Mouse (Mus musculus): ENCODE measurements around the gene Aph1a. TPM values are rescaled to one million over a fixed set of nuclear protein-coding genes. Genes with fewer than 3 reads are reported as not detected.
A peak's percentile ranks its signal among the peaks of the same experiment; 100 is the strongest.

Aph1a gene
- polyA plus RNA-seq, 1 experiment from 2014 or later, result 36.6 TPM

- peaks cover 24% of the 10 kb centered on the region for H3K36me3 ChIP-seq (ENCODE audit: control insufficient read depth, insufficient read depth, low read length)
- under 1% methylated on average over 5 of the region's 5 CpGs for WGBS
- H3K27me3 ChIP-seq (replicated peaks; ENCODE audit: control insufficient read depth, insufficient read depth, low read length), result no peaks in the 10 kb centered on the region
- H3K4me3 ChIP-seq (ENCODE audit: low read depth, low read length), result peak overlapping the region; percentile 86
- no peaks in the 10 kb centered on the region for H3K4me1 ChIP-seq (ENCODE audit: control insufficient read depth, insufficient read depth, low read length)
- no peaks in the 10 kb centered on the region for H3K9me3 ChIP-seq (ENCODE audit: control insufficient read depth, low read length)
- peak overlapping the region; percentile 69 for H3K4me2 ChIP-seq (ENCODE audit: low read depth, low read length)
- peak overlapping the region; percentile 98 for H3K9ac ChIP-seq (ENCODE audit: low read depth, low read length)
- peak overlapping the region; percentile 94 for H3K27ac ChIP-seq (replicated peaks; ENCODE audit: low read depth, low read length)
- DNase-seq (ENCODE audit: low spot score), result no peak
- ATAC-seq (ENCODE audit: low read depth), result no peak
These were observed 36.7 kb downstream of the Aph1a start for GRCm38 (mm10) chr3:95930471-95930789.

GRCm38 (mm10) chr3:95931471-95931870 is 37.7 kb downstream of the Aph1a start:
- DNase-seq (ENCODE audit: low spot score) (no peak), ATAC-seq (ENCODE audit: low read depth) (no peak)
- Histone ChIP-seq H3K36me3 (ENCODE audit: control insufficient read depth, insufficient read depth, low read length) (peaks cover 28% of the 10 kb centered on the region), H3K27me3 (replicated peaks; ENCODE audit: control insufficient read depth, insufficient read depth, low read length) (no peaks in the 10 kb centered on the region), H3K9me3 (ENCODE audit: control insufficient read depth, low read length) (no peaks in the 10 kb centered on the region), H3K27ac (replicated peaks; ENCODE audit: low read depth, low read length) (no peak overlapping the region), H3K4me3 (ENCODE audit: low read depth, low read length) (no peak overlapping the region), H3K9ac (ENCODE audit: low read depth, low read length) (no peak overlapping the region), H3K4me1 (ENCODE audit: control insufficient read depth, insufficient read depth, low read length) (no peaks in the 10 kb centered on the region), H3K4me2 (ENCODE audit: low read depth, low read length) (no peak overlapping the region)
- 100% methylated on average over 1 of the region's 1 CpGs for WGBS

GRCm38 (mm10) chr3:95932157-95932556 is 38.4 kb downstream of the Aph1a start:
- no peaks in the 10 kb centered on the region for H3K27me3 ChIP-seq (replicated peaks; ENCODE audit: control insufficient read depth, insufficient read depth, low read length)
- no peak overlapping the region for H3K4me3 ChIP-seq (ENCODE audit: low read depth, low read length)
- H3K36me3 ChIP-seq (ENCODE audit: control insufficient read depth, insufficient read depth, low read length), result peaks cover 35% of the 10 kb centered on the region
- WGBS, result 48% methylated on average over 1 of the region's 1 CpGs
- H3K4me1 ChIP-seq (ENCODE audit: control insufficient read depth, insufficient read depth, low read length), result no peaks in the 10 kb centered on the region
- H3K9me3 ChIP-seq (ENCODE audit: control insufficient read depth, low read length), result no peaks in the 10 kb centered on the region
- H3K27ac ChIP-seq (replicated peaks; ENCODE audit: low read depth, low read length), result no peak overlapping the region
- H3K4me2 ChIP-seq (ENCODE audit: low read depth, low read length), result no peak overlapping the region
- H3K9ac ChIP-seq (ENCODE audit: low read depth, low read length), result no peak overlapping the region
- no peak for ATAC-seq (ENCODE audit: low read depth)
- no peak for DNase-seq (ENCODE audit: low spot score)

- DNase-seq (ENCODE audit: low spot score) (no peak), ATAC-seq (ENCODE audit: low read depth) (no peak)
- Histone ChIP-seq H3K4me3 (ENCODE audit: low read depth, low read length) (no peak overlapping the region), H3K27ac (replicated peaks; ENCODE audit: low read depth, low read length) (no peak overlapping the region), H3K4me1 (ENCODE audit: control insufficient read depth, insufficient read depth, low read length) (no peaks in the 10 kb centered on the region), H3K4me2 (ENCODE audit: low read depth, low read length) (no peak overlapping the region), H3K9ac (ENCODE audit: low read depth, low read length) (no peak overlapping the region), H3K9me3 (ENCODE audit: control insufficient read depth, low read length) (no peaks in the 10 kb centered on the region), H3K27me3 (replicated peaks; ENCODE audit: control insufficient read depth, insufficient read depth, low read length) (no peaks in the 10 kb centered on the region), H3K36me3 (ENCODE audit: control insufficient read depth, insufficient read depth, low read length) (peaks cover 39% of the 10 kb centered on the region)
- WGBS, result 93% methylated on average over 7 of the region's 7 CpGs
These were observed 38.8 kb downstream of the Aph1a start for GRCm38 (mm10) chr3:95932566-95932965.

GRCm38 (mm10) chr3:95933111-95933750 is 39.5 kb downstream of the Aph1a start:
- no peaks in the 10 kb centered on the region for H3K4me1 ChIP-seq (ENCODE audit: control insufficient read depth, insufficient read depth, low read length)
- no peak overlapping the region for H3K4me2 ChIP-seq (ENCODE audit: low read depth, low read length)
- peaks cover 45% of the 10 kb centered on the region for H3K36me3 ChIP-seq (ENCODE audit: control insufficient read depth, insufficient read depth, low read length)
- ATAC-seq (ENCODE audit: low read depth) (no peak), DNase-seq (ENCODE audit: low spot score) (no peak)
- H3K9ac ChIP-seq (ENCODE audit: low read depth, low read length), result no peak overlapping the region
- H3K27ac ChIP-seq (replicated peaks; ENCODE audit: low read depth, low read length), result no peak overlapping the region
- no peak overlapping the region for H3K4me3 ChIP-seq (ENCODE audit: low read depth, low read length)
- H3K27me3 ChIP-seq (replicated peaks; ENCODE audit: control insufficient read depth, insufficient read depth, low read length), result no peaks in the 10 kb centered on the region
- WGBS, result 92% methylated on average over 7 of the region's 7 CpGs
- no peaks in the 10 kb centered on the region for H3K9me3 ChIP-seq (ENCODE audit: control insufficient read depth, low read length)

- 92% methylated on average over 1 of the region's 1 CpGs for WGBS
- Histone ChIP-seq H3K27me3 (replicated peaks; ENCODE audit: control insufficient read depth, insufficient read depth, low read length) (no peaks in the 10 kb centered on the region), H3K9ac (ENCODE audit: low read depth, low read length) (no peak overlapping the region), H3K36me3 (ENCODE audit: control insufficient read depth, insufficient read depth, low read length) (peaks cover 58% of the 10 kb centered on the region), H3K4me1 (ENCODE audit: control insufficient read depth, insufficient read depth, low read length) (no peaks in the 10 kb centered on the region), H3K9me3 (ENCODE audit: control insufficient read depth, low read length) (no peaks in the 10 kb centered on the region), H3K27ac (replicated peaks; ENCODE audit: low read depth, low read length) (no peak overlapping the region), H3K4me3 (ENCODE audit: low read depth, low read length) (no peak overlapping the region), H3K4me2 (ENCODE audit: low read depth, low read length) (no peak overlapping the region)
- ATAC-seq (ENCODE audit: low read depth) (no peak), DNase-seq (ENCODE audit: low spot score) (no peak)
These were observed 40.7 kb downstream of the Aph1a start for GRCm38 (mm10) chr3:95934448-95934847.

GRCm38 (mm10) chr3:95938217-95938616 is 44.4 kb downstream of the Aph1a start:
- WGBS, result 99% methylated on average over 8 of the region's 8 CpGs
- peaks cover 93% of the 10 kb centered on the region for H3K36me3 ChIP-seq (ENCODE audit: control insufficient read depth, insufficient read depth, low read length)
- ATAC-seq (ENCODE audit: low read depth), result no peak
- DNase-seq (ENCODE audit: low spot score), result no peak
- H3K27me3 ChIP-seq (replicated peaks; ENCODE audit: control insufficient read depth, insufficient read depth, low read length), result no peaks in the 10 kb centered on the region
- H3K9me3 ChIP-seq (ENCODE audit: control insufficient read depth, low read length), result no peaks in the 10 kb centered on the region
- no peak overlapping the region for H3K27ac ChIP-seq (replicated peaks; ENCODE audit: low read depth, low read length)
- H3K4me1 ChIP-seq (ENCODE audit: control insufficient read depth, insufficient read depth, low read length), result no peaks in the 10 kb centered on the region
- H3K4me2 ChIP-seq (ENCODE audit: low read depth, low read length), result no peak overlapping the region
- H3K9ac ChIP-seq (ENCODE audit: low read depth, low read length), result no peak overlapping the region
- no peak overlapping the region for H3K4me3 ChIP-seq (ENCODE audit: low read depth, low read length)

- DNase-seq (ENCODE audit: low spot score) (no peak), ATAC-seq (ENCODE audit: low read depth) (no peak)
- H3K4me3 ChIP-seq (ENCODE audit: low read depth, low read length), result no peak overlapping the region
- H3K9me3 ChIP-seq (ENCODE audit: control insufficient read depth, low read length), result no peaks in the 10 kb centered on the region
- no peak overlapping the region for H3K9ac ChIP-seq (ENCODE audit: low read depth, low read length)
- peaks cover 89% of the 10 kb centered on the region for H3K36me3 ChIP-seq (ENCODE audit: control insufficient read depth, insufficient read depth, low read length)
- 91% methylated on average over 15 of the region's 15 CpGs for WGBS
- H3K4me2 ChIP-seq (ENCODE audit: low read depth, low read length), result no peak overlapping the region
- no peaks in the 10 kb centered on the region for H3K27me3 ChIP-seq (replicated peaks; ENCODE audit: control insufficient read depth, insufficient read depth, low read length)
- H3K27ac ChIP-seq (replicated peaks; ENCODE audit: low read depth, low read length), result no peak overlapping the region
- H3K4me1 ChIP-seq (ENCODE audit: control insufficient read depth, insufficient read depth, low read length), result no peaks in the 10 kb centered on the region
These were observed 45.1 kb downstream of the Aph1a start for GRCm38 (mm10) chr3:95938835-95939234.

- DNase-seq (ENCODE audit: low spot score), result no peak
- WGBS, result 77% methylated on average over 6 of the region's 6 CpGs
- no peak for ATAC-seq (ENCODE audit: low read depth)
These were observed 49.0 kb downstream of the Aph1a start for GRCm38 (mm10) chr3:95942749-95943148.

More at GRCm38 (mm10) chr3:95942749-95943148, 49.0 kb downstream of the Aph1a start:
- H3K4me2 ChIP-seq (ENCODE audit: low read depth, low read length), result no peak overlapping the region
- H3K4me1 ChIP-seq (ENCODE audit: control insufficient read depth, insufficient read depth, low read length), result no peaks in the 10 kb centered on the region
- H3K36me3 ChIP-seq (ENCODE audit: control insufficient read depth, insufficient read depth, low read length), result peaks cover 90% of the 10 kb centered on the region
- no peak overlapping the region for H3K9ac ChIP-seq (ENCODE audit: low read depth, low read length)
- H3K27me3 ChIP-seq (replicated peaks; ENCODE audit: control insufficient read depth, insufficient read depth, low read length), result no peaks in the 10 kb centered on the region
- H3K27ac ChIP-seq (replicated peaks; ENCODE audit: low read depth, low read length), result no peak overlapping the region
- no peak overlapping the region for H3K4me3 ChIP-seq (ENCODE audit: low read depth, low read length)
- no peaks in the 10 kb centered on the region for H3K9me3 ChIP-seq (ENCODE audit: control insufficient read depth, low read length)
